Mouse (Mus musculus): ENCODE data around the gene Celf6.
A peak's percentile ranks its signal among the peaks of the same experiment; 100 is the strongest.

Gene Celf6

GRCm38 (mm10) chr9:59577844-59578504, at the start of gene Celf6:
Gene Celf6, plus strand, starts transcription at chr9:59577917.
- peak; percentile 86 for DNase-seq (ENCODE audit: low read depth, low spot score)

- no peak for DNase-seq (ENCODE audit: low read depth, low spot score)
Observed at GRCm38 (mm10) chr9:59528274-59528673, 49.4 kb upstream of the Celf6 start.

DNA sequence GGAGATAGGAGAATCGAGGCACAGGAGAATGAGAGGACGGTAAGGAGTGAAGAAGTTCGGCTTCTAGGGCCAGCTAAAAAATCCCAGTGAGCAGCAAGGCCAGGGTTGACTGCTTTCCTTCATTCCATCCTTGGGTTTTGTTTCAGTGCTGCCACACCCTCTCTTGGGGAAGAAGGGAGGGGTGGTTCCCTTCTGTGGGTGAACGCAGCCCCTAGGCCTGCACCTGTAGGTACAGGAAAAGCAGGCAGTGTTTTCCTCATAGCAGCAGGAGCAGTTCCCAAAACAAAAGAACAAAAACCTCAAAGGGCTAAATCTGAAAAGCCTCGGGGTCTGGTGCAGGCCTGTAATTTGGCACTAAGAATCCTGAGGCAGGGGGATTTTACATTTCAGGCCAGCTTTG, 46.1 kb upstream of the Celf6 start:
- DNase-seq (ENCODE audit: low read depth, low spot score): no peak

GRCm38 (mm10) chr9:59533422-59533821, 44.3 kb upstream of the Celf6 start:
- DNase-seq (ENCODE audit: low read depth, low spot score): peak; percentile 58

DNA sequence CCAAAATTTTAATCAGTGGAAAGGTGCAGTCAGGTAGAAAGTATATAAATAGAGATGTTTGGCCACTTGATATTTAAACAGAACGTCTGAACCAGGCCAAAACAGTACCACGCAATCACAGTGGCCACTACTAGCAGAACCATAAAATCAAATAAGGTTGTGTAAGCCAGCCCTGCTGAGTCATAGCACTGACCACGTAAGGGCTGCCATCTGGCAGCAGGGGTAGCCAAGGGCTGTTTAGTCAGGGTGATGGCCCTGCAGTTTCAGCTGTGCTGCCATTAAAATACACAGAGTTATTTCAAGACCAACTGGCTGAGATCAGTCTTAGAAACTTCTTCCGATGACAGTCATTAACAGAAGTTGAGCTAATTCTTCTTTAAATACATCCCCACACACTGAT, 43.8 kb upstream of the Celf6 start:
- peak; percentile 56 for DNase-seq (ENCODE audit: low read depth, low spot score)

GRCm38 (mm10) chr9:59537651-59538050, 40.1 kb upstream of the Celf6 start:
- no peak for DNase-seq (ENCODE audit: low read depth, low spot score)

DNA sequence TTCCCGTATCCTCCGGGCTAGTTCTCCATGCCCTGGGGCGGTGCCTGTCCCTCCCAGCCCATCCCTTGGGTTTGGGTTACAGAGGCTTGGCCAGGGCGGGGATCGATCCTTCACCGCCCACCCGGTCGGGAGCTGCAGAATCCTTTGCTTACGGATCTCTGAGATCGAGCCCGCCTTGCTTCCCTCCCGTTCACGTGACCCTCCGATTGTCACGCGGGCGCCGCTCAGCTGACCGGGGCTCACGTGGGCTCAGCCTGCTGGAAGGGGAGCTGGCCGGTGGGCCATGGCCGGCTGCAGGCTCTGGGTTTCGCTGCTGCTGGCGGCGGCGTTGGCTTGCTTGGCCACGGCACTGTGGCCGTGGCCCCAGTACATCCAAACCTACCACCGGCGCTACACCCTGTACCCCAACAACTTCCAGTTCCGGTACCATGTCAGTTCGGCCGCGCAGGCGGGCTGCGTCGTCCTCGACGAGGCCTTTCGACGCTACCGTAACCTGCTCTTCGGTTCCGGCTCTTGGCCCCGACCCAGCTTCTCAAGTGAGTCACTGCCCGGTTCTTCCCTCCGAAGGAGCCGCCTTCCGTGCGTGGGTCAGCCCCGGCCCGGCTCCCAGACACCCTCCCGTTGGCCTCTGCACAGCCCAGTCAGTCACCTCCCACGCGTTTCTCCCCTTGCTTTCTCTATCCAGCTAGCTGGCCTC, 38.1 kb upstream of the Celf6 start, which contains the start of the genes Hexa and Tmem202:
Hexa (plus strand) TSS at position 100 of the 697 bp plus-strand sequence.
Tmem202 (minus strand) TSS at position 407 of the 697 bp plus-strand sequence.
- peak; percentile 88 for DNase-seq (ENCODE audit: low read depth, low spot score)

- peak; percentile 74 for DNase-seq (ENCODE audit: low read depth, low spot score)
Observed at GRCm38 (mm10) chr9:59541617-59542016, 36.1 kb upstream of the Celf6 start.

DNA sequence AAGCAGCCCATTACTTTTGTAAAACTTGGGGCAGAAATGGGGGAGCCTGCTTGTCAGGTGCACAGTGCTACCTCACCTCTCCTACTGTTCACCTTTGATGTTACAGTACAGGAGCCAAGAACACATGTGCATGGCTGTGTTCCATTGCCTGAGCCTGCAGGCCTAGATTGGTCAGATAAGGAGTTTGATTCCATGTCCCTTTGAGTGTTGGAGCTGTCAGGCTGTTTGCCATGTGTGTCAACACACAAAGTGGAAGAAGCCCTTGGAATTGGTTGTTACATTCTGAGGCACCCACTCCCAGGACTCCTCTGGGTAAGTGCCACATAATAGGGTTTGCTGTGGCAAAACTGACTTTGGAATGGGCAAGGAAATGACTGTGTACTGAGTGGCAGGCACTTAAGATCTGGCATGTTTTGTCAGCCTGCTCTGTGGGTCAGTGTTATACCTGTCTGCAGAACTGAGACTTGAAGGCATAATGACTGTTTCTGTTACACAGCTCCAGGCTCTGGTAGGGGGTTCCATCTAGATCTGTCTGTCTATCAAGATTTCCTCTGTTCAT, 34.9 kb upstream of the Celf6 start:
- no peak for DNase-seq (ENCODE audit: low read depth, low spot score)

- DNase-seq (ENCODE audit: low read depth, low spot score): peak; percentile 39
Observed at GRCm38 (mm10) chr9:59544739-59545138, 33.0 kb upstream of the Celf6 start.

DNA sequence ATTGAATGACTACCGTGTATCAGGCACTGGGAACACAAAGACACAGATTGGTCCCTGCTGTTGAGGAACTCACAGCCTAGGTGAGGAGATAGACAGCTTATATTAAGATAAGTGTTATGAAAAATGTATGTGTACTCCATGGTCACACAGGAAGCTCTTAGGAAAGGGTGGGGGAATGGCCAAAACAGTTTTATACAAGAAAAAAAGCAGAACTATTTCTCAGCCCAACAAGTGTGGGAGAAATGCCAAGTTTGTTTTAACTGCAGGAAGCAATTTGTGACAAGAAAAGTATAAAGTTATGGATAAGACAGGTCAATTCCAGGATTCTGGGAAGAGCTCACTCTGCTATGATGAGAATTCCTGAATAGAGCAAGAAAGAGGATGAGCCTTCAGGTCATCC, 29.8 kb upstream of the Celf6 start:
- DNase-seq (ENCODE audit: low read depth, low spot score): no peak

DNA sequence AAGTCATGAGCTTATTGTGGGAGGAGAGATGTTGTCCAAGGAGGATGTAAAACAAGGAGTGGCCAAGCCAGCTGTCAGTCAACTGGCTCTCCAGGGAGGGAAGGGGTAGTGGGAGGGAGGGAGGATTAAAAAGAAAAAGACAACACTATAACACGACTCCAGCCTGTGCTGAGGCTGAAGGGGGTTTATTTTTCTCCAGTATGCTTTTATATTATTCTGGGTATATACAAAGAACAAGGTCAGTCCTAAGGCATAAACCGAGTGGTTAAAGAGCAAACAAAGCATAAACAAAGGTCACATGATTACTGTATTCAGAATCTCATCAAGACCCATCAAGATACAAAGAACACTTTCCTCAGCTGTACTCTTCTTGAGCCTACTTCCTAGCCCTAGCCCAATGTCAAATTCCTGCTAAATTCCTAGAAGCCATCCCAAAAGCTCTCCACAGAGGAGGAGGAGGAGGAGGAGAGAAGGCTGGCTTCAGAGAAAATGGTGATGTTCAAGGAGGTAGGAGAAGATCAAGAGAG, 28.7 kb upstream of the Celf6 start:
- DNase-seq (ENCODE audit: low read depth, low spot score): no peak

GRCm38 (mm10) chr9:59550077-59550476, 27.6 kb upstream of the Celf6 start:
- DNase-seq (ENCODE audit: low read depth, low spot score): no peak

GRCm38 (mm10) chr9:59551017-59551416, 26.7 kb upstream of the Celf6 start:
- DNase-seq (ENCODE audit: low read depth, low spot score): no peak

GRCm38 (mm10) chr9:59551620-59552031, 26.1 kb upstream of the Celf6 start:
- no peak for DNase-seq (ENCODE audit: low read depth, low spot score)

- DNase-seq (ENCODE audit: low read depth, low spot score): no peak
Observed at GRCm38 (mm10) chr9:59552610-59553009, 25.1 kb upstream of the Celf6 start.

DNA sequence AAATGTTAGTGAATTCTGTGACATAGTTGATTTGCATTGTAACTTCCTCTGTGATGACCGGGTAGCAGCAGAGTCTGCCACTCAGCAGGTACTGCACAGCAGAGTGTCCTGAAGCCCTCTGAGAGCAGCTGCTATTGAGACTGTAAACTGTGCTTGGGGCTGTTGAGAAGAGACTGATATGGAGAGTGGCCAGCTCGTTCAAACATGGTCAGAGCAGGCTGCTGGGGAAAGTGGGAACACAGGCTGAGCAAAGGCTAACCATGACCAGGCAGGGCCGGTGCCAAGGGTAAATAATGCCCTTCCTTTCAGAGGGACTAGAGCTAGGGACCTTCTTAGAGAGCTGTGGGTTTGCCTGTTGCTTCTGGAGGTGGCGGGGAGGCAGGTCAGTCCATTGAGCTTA, 24.0 kb upstream of the Celf6 start:
- DNase-seq (ENCODE audit: low read depth, low spot score): no peak

GRCm38 (mm10) chr9:59565600-59565999, 12.1 kb upstream of the Celf6 start:
- DNase-seq (ENCODE audit: low read depth, low spot score): peak; percentile 81

DNA sequence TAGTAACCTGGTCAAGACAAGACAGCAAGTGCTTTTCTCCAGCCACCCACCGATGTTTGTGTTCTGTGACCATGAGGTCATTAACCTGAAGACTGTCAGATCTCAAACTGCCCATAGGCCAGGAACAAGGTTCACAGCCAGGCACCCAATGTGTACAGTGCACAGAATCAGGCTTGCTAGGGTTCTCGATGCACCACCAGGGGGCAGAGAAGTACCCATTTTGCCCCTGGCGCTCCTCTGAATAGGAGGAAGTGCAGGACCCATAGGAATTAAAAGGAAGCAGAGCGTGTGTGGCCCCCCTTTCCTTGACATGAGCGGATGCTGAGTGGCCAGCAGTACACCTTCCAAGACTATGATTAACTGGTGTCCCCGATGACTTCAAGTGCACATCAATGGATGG, 10.6 kb upstream of the Celf6 start:
- peak; percentile 71 for DNase-seq (ENCODE audit: low read depth, low spot score)

GRCm38 (mm10) chr9:59571852-59572251, 5.9 kb upstream of the Celf6 start:
- no peak for DNase-seq (ENCODE audit: low read depth, low spot score)

DNA sequence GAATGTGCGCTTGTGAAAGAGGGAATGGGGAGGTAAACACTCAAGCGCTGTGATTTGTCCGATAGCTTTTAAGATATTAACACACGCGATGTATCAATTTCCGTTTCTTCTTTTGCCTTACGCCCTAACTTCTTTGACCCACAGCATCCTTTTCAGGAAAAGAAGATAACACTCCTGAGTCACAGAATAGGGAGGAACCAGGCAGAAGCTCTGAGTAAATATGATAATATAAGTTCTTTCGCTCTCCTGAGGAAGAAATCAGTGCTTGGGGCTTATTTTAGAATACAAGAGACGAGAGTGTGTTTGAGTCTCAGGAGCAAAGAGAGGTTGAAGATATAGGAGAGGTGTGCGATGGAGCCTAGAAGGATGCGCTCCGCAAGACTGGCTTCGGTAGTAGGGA, 316 bp upstream of the Celf6 start:
- no peak for DNase-seq (ENCODE audit: low read depth, low spot score)

GRCm38 (mm10) chr9:59578505-59578867, 769 bp downstream of the Celf6 start:
- no peak for DNase-seq (ENCODE audit: low read depth, low spot score)

GRCm38 (mm10) chr9:59584871-59585308, 7.2 kb downstream of the Celf6 start:
- peak; percentile 73 for DNase-seq (ENCODE audit: low read depth, low spot score)

Data from A20 (cell line).